Mouse (Mus musculus) neural tube, embryonic 11.5 days (tissue): ENCODE data around the gene Gpr39. TPM values are rescaled to one million over a fixed set of nuclear protein-coding genes. Genes with fewer than 3 reads are reported as not detected.

Experiments used
- ATAC-seq: fragments of 200-750 bp; cut with Nextera tagmentation; 2 replicates; pipeline ENCODE4 v1.8.0; 2017; ENCODE audit warnings: moderate number of reproducible peaks, mild to moderate bottlenecking, moderate TSS enrichment, moderate library complexity; ENCODE audit not compliant: insufficient read depth, low FRiP score, low TSS enrichment
- DNase-seq: peaks from one replicate; pipeline ENCODE4 v3.0.0-alpha.2; 2015; ENCODE audit warnings: low spot score
- H3K27ac ChIP-seq: fragments of 300-500 bp; sonication (generic); 2 replicates; pipeline ENCODE4 v1.5.1; 2014; ENCODE audit warnings: low read depth, mild to moderate bottlenecking, low read length
- H3K27me3 ChIP-seq: fragments of 300-500 bp; sonication (generic); 2 replicates; pipeline ENCODE4 v1.6.1; 2014; ENCODE audit warnings: mild to moderate bottlenecking, low read length, mixed read lengths; ENCODE audit not compliant: control insufficient read depth, insufficient read depth
- H3K36me3 ChIP-seq: fragments of 300-500 bp; sonication (generic); 2 replicates; pipeline ENCODE4 v1.6.1; 2014; ENCODE audit warnings: mild to moderate bottlenecking, low read length, moderate library complexity, mixed read lengths; ENCODE audit not compliant: control insufficient read depth, insufficient read depth
- H3K4me1 ChIP-seq: fragments of 300-500 bp; sonication (generic); 2 replicates; pipeline ENCODE4 v1.6.1; 2014; ENCODE audit warnings: low read length, mixed read lengths; ENCODE audit not compliant: control insufficient read depth, insufficient read depth
- H3K4me2 ChIP-seq: fragments of 300-500 bp; sonication (generic); 2 replicates; pipeline ENCODE4 v1.6.1; 2014; ENCODE audit warnings: low read depth, mild to moderate bottlenecking, moderate library complexity
- H3K4me3 ChIP-seq: fragments of 300-500 bp; sonication (generic); 2 replicates; pipeline ENCODE4 v1.5.1; 2014; ENCODE audit warnings: low read depth, low read length
- H3K9ac ChIP-seq: fragments of 300-500 bp; sonication (generic); 2 replicates; pipeline ENCODE4 v1.6.1; 2014; ENCODE audit warnings: mild to moderate bottlenecking, low read length
- H3K9me3 ChIP-seq: fragments of 300-500 bp; sonication (generic); 2 replicates; pipeline ENCODE4 v1.6.1; 2016; ENCODE audit warnings: low read length; ENCODE audit not compliant: control insufficient read depth
- WGBS: fragments of 180-500 bp; shearing (Covaris S2); extraction: QIAGEN DNeasy Blood & Tissue Kit; methylation state at CpG from one replicate; pipeline ENCODE4 v1.1.7; 2014; 5-methylcytosine and 5-hydroxymethylcytosine counted together
- polyA plus RNA-seq: library from polyadenylated mRNA; unstranded; fragments of >200 nt; fragmentation: Nextera tagmentation; extraction: Ambion mirVana; gene quantifications from 2 replicates; pipeline ENCODE4 v1.2.1, GENCODE M21; 2014

Gpr39 gene
- polyA plus RNA-seq, 1 experiment from 2014 or later = not detected

DNA sequence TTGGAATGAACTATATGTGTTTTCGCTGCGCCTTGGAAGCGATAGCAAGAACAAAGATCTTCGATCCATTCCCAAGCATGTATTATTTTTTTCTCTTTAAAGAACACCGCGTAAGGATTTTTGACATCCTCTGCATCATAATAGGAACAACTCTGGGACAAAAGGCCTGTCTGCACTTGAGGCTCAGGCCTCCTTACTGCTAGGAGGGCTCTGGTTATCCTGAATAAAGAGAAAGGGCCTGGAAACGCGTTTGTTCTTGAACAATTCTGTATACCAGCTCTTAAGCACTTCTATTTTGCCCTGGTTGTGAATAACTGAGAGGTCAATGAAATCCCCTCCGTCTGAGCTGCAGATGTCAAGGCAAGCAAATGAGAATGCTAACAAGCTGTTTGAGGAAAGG lies 216.4 kb downstream of the Gpr39 start:
- Histone ChIP-seq H3K9me3 (no peaks in the 10 kb centered on the region), H3K27me3 (no peaks in the 10 kb centered on the region), H3K4me3 (no peak overlapping the region), H3K36me3 (no peaks in the 10 kb centered on the region), H3K4me2 (no peak overlapping the region), H3K9ac (no peak overlapping the region), H3K27ac (no peak overlapping the region), H3K4me1 (no peaks in the 10 kb centered on the region)
- DNase-seq = no peak
- 86% methylated on average over 9 of the region's 9 CpGs for WGBS
- ATAC-seq = no peak

DNA sequence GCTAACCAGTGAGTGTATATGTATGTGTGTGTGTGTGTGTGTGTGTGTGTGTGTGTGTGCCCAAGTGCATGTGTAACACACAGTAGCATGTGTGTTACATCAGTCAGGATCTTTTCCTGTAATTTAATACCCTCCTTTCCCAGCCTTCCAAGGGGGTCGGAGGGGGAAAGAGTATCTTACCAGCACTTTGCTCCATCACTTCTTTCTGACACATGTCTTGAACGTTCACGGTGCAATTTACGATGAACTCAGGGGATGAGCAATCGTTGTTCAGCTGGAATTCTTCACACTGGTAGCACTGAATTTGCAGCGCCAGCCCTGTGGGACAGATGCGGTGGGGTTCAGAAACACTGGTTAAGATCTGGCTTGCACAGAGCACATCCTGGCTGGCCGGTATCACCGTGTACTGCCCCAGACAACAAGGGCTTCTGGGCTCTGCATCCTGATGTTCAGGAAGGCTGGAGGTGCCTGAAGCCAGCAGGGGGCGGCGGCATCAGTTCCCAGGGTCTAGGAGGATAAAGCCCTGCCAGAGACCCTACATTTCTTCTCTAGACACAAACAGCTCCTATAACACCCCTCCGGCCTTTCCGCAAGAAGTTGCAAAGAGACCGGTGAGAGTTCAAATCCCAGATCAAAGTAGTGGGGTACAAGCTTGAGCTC lies 233.5 kb downstream of the Gpr39 start:
- H3K27ac ChIP-seq = no peak overlapping the region
- H3K36me3 ChIP-seq = no peaks in the 10 kb centered on the region
- peak; percentile 68 for DNase-seq
- no peak overlapping the region for H3K9ac ChIP-seq
- no peaks in the 10 kb centered on the region for H3K9me3 ChIP-seq
- WGBS = 9% methylated on average over 14 of the region's 14 CpGs
- peaks cover 25% of the 10 kb centered on the region for H3K27me3 ChIP-seq
- peak overlapping the region; percentile 97 for H3K4me2 ChIP-seq
- ATAC-seq = 0 out of 2 replicates have a peak, but pooled peaks have one; percentile 18
- H3K4me1 ChIP-seq = peaks cover 19% of the 10 kb centered on the region
- no peak overlapping the region for H3K4me3 ChIP-seq

DNA sequence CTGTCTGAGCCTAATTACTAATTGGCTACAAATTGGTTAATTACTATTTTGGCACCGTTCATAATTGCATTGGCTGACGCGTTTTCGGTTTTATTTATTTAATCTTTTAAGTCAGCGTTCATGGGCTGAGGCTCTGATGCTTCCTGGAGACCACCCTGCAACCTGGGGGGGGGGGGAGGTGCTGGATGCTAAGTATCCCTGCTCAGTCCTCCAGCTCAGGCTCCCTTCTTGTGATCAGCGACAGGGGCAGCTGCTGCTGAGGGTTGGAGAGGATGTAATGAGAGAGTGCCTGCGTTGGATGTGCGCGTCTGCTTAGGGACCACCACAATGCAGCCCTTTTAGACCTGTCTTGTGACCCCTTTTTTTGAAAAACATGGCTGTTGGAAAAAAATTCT lies 234.1 kb downstream of the Gpr39 start:
- peaks cover 25% of the 10 kb centered on the region for H3K27me3 ChIP-seq
- peak overlapping the region; percentile 46 for H3K4me3 ChIP-seq
- no peak overlapping the region for H3K9ac ChIP-seq
- ATAC-seq (peak; percentile 5; the same call in 1 of the 2 replicates), DNase-seq (peak; percentile 42)
- 2% methylated on average over 9 of the region's 9 CpGs for WGBS
- H3K27ac ChIP-seq = no peak overlapping the region
- peak overlapping the region; percentile 97 for H3K4me2 ChIP-seq
- no peaks in the 10 kb centered on the region for H3K9me3 ChIP-seq
- H3K4me1 ChIP-seq = peaks cover 19% of the 10 kb centered on the region
- H3K36me3 ChIP-seq = no peaks in the 10 kb centered on the region

DNA sequence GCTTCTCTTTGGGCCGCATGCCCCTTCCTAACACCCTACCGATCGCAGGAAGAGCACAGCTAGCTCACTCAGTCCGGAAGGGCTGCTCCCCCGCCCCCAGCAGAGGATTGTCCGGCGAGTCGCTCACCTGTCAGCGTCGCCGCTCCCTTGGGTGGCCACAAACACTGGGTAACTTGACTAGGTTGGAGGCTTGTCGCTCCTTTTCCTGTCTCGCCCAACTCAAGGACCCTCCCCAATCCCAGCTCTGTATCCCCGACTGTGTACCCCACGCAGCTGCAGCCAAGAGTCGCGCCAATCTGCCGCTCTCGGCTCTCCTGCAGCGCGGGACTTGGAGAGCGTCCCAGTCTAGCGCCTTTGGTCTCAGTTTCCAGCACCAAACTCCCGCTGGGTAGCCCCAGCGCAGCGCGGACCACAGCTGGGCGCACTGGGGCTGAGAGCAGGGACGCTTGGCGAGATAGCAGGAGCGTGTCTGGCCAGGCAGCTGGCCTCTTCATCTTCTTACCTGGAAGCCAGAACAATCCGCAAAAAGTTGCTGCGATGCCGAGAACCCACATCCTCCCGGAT lies 234.6 kb downstream of the Gpr39 start:
- WGBS = 0% methylated on average over 35 of the region's 35 CpGs
- Histone ChIP-seq H3K36me3 (no peaks in the 10 kb centered on the region), H3K4me3 (peak overlapping the region; percentile 46), H3K27ac (no peak overlapping the region), H3K27me3 (peaks cover 25% of the 10 kb centered on the region), H3K4me1 (peaks cover 19% of the 10 kb centered on the region), H3K9me3 (no peaks in the 10 kb centered on the region), H3K9ac (peak overlapping the region; percentile 33), H3K4me2 (peak overlapping the region; percentile 97)
- DNase-seq (peak; percentile 62), ATAC-seq (peak; percentile 64)

DNA sequence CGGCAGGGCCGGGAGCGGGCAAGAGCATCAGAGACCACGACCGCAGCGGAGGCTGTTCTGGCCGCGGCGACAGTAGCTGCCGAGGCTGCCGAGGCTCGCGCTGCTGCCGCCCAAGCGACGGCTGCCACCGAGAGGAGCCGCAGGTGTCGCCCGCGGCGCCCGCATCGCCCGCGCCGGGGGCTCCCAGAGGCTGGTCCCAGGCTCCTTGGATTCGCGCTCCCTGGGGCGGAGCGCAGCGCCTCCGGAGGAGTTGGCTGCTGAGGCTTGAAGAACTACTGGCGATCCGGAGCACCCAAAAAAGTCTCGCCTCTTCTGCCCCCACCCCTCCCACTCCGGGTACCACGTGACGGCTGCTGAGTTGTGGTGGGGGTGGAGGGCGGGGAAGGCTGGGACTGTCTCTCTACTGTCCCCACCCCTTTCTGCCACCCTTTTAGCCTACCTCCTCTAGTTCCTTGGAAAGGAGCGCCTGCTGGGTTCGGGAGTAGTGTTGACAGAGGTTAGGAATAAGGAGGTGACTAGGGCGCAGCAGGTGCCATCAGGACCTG lies 235.2 kb downstream of the Gpr39 start:
- peak; percentile 62 for DNase-seq
- peak; percentile 49 for ATAC-seq
- peak overlapping the region; percentile 46 for H3K4me3 ChIP-seq
- H3K4me2 ChIP-seq = peak overlapping the region; percentile 97
- H3K27ac ChIP-seq = no peak overlapping the region
- H3K9ac ChIP-seq = 0 out of 2 replicates have a peak overlapping the region, but pooled peaks have one; percentile 14
- H3K4me1 ChIP-seq = peaks cover 19% of the 10 kb centered on the region
- H3K9me3 ChIP-seq = no peaks in the 10 kb centered on the region
- no peaks in the 10 kb centered on the region for H3K36me3 ChIP-seq
- peaks cover 25% of the 10 kb centered on the region for H3K27me3 ChIP-seq
- WGBS = under 1% methylated on average over 42 of the region's 43 CpGs

DNA sequence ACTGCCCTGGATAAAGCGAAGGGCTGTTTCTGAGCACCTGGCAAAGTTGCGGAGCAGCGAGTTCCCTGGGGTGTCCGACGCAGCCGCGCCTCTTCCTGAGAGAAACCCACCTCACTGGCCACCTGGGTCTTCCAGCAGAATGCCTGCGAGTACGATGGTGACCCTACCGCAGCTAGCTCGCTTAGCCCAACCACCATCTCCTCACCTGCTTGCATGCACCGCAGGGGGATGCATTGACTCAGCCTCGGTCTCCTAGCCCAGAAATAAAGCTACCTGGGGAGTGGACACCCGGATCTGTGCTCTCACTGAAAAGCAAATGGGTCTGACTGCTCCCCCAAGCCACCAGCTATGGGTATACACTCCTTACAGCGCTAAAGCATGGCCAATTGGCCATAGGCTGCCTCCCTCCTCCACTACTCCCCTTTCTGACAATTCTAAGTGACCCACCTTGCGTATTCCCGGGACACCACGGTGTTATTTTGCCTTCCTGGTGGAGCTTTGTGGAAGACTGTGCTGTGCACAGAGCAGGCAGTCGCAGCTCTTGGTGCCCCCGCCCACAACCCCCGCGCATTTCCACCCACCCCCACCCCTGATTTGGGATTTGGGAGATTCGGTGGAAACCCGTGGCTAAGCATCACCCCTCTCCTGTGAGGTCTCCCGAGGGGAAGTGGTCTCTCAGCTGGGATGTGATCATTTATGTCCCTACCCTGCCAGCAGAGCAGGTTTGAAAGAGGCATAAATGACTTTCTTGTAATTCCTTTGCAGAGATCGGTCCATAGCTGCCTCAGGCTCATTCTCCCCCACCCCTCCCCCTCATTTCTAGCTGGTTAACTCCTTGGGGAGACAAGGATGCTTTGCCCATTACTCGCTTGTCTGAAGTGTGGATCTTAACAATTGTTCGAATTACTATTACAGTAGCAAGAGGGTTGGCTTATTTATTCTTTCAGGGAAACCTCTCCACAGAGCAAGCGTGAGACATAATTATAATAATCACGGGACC lies 236.1 kb downstream of the Gpr39 start, which contains the start of gene Lypd1:
Gene Lypd1, minus strand, starts transcription at position 501 of the 1,000 bp plus-strand sequence.
- H3K9me3 ChIP-seq = no peaks in the 10 kb centered on the region
- peaks cover 25% of the 10 kb centered on the region for H3K27me3 ChIP-seq
- H3K27ac ChIP-seq = no peak within 1 kb of the TSS
- H3K4me2 ChIP-seq = peak within 1 kb of the TSS; percentile 97
- 4% methylated on average over 30 of the region's 30 CpGs for WGBS
- no peak for DNase-seq
- H3K36me3 ChIP-seq = no peaks in the 10 kb centered on the region
- ATAC-seq = no peak
- H3K9ac ChIP-seq = peak within 1 kb of the TSS; percentile 14; the same call in 1 of the 2 replicates
- peaks cover 19% of the 10 kb centered on the region for H3K4me1 ChIP-seq
- H3K4me3 ChIP-seq = peak within 1 kb of the TSS; percentile 46

DNA sequence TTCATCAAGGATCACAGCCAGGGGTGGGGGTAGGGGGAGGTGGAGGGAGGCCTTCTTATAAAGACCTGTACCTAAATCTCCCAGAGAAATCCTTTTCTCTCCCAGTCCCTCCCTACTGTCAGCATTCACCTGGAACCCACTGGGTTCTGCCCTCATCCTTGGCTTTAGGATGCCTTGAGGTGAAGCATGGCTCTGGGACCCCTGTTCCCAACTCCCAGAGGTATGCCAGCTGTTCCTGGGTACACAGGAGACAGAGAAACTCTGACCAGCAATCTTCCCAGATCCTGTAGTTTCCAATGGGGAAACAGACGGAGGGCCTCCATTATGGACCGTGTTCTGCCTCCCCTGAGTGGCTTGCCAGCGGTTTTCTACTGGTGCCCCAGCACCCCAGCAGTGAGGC lies 243.9 kb downstream of the Gpr39 start:
- H3K4me3 ChIP-seq = no peak overlapping the region
- H3K4me2 ChIP-seq = no peak overlapping the region
- 86% methylated on average over 3 of the region's 3 CpGs for WGBS
- ATAC-seq (no peak), DNase-seq (no peak)
- H3K4me1 ChIP-seq = no peaks in the 10 kb centered on the region
- H3K27me3 ChIP-seq = no peaks in the 10 kb centered on the region
- H3K9me3 ChIP-seq = no peaks in the 10 kb centered on the region
- H3K27ac ChIP-seq = no peak overlapping the region
- no peak overlapping the region for H3K9ac ChIP-seq
- H3K36me3 ChIP-seq = no peaks in the 10 kb centered on the region

DNA sequence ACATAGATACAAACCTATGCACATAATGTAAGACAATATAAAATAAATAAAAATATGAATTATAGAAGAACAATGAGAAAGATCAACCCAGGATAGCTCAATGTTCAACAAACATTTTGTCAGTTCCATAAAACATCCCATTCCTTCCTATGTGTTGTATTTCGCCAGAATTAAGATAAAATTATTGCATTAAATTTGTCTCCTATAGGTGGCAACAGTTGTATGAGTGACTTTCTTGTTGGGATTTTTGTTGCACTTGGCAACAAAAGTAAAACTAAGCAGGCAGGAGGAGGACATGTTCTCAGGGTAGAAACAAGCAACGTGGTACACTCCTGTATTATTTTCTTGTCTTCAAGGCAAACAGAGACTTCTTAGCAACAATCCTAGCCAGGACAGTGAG lies 246.3 kb downstream of the Gpr39 start:
- Histone ChIP-seq H3K9ac (no peak overlapping the region), H3K4me2 (no peak overlapping the region), H3K27me3 (no peaks in the 10 kb centered on the region), H3K9me3 (no peaks in the 10 kb centered on the region), H3K36me3 (no peaks in the 10 kb centered on the region), H3K4me1 (no peaks in the 10 kb centered on the region), H3K4me3 (no peak overlapping the region), H3K27ac (no peak overlapping the region)
- ATAC-seq (no peak), DNase-seq (no peak)
- WGBS = 85% methylated on average over 2 of the region's 2 CpGs
